Mouse (Mus musculus): Measurements from ENCODE around the gene Csdc2.

- no peak for TF ChIP-seq ZNF384 (IDR thresholded peaks at IDR 0.05; ENCODE audit: low read depth, low read length)
- TF ChIP-seq CHD2 (IDR thresholded peaks at IDR 0.05; ENCODE audit: low read depth, low read length): no peak
Measured at GRCm38 (mm10) chr15:81990549-81990948, 54.0 kb downstream of the Csdc2 start.
